Mouse (Mus musculus): ENCODE data around the gene Cbx2.

DNA sequence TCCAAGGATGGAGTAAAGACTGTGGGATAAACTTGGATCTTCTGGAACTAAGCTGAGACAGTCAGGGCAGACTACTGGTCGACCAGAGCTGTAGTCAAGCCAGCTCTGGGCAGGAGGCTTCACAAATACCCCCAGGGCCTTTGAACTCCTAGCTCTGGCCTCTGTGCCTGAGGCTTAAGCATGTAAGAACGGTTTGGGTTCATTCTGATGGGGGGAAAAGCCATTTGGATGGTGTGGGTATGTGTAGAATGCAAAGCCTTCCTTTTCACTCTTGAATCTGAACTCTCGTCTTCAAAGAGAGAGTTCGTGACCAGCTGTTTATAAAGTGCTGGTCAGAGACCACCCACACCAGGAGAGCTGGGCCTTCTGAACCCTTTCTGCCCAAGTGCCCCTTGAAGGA is 55.0 kb downstream of the Cbx2 start:
- TF ChIP-seq POLR2A (IDR thresholded peaks at IDR 0.05; ENCODE audit: insufficient read length, low read depth) (no peak), USF1 (IDR thresholded peaks at IDR 0.05; ENCODE audit: low read depth) (no peak), MAX (IDR thresholded peaks at IDR 0.05; ENCODE audit: low read depth) (no peak), POLR2AphosphoS2 (IDR thresholded peaks at IDR 0.05; ENCODE audit: insufficient read length, low read depth) (no peak), REST (IDR thresholded peaks at IDR 0.05; ENCODE audit: insufficient read depth, insufficient read length) (no peak)
